Mouse (Mus musculus): ENCODE data around the gene Olfr69. TPM values are rescaled to one million over a fixed set of nuclear protein-coding genes. Genes with fewer than 3 reads are reported as not detected.
"Not testable (repeated sequence)": the region's sequence is repeated elsewhere in the genome, so short reads cannot be mapped to it uniquely, and the experiment has no call there.

Olfr69 gene
- not detected for total RNA-seq (2021)

DNA sequence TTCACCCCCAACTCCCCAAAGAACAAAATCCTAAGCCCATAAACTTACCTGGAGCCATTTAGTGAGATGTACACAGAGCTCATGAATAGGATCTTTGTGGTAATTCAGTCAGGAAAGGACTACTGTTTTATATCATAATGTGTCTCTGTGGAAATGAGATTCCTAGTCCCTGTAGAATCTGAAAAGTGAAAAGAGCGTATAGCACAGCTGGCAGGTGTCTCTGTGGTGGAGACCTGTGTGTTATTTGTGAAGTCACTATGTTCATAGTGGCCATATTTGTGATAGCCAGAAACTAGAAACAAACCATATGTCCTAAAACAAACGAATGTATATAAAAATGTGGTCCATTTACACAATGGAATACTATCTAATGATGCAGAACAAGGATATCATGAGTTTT, at the start of gene Olfr69:
Gene Olfr69, minus strand, starts transcription at position 101 of the 400 bp plus-strand sequence.
- DNase-seq = no peak
- intact Hi-C loops (cut with DNase I) = no loop called here

DNA sequence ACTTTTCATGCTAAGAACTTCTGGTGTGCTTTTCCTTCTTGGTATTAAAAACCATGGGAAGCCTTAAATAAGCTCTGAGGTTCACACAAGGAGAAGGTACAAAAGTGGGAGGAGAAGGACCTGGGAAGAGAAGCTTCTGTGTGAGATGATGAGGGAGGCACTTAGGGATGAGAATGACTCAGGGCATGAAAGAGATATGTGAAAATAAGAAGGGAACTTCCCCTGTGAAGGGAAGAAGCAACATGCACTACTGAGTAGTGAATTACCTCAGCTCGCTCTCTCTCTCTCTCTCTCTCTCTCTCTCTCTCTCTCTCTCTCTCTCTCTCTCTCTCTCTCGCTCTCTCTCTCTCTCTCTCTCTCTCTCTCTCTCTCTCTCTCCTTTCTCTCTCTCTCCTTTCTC, 43.7 kb upstream of the Olfr69 start:
- DNase-seq; intact Hi-C loops (cut with DNase I): not testable (repeated sequence)

- DNase-seq = no peak
- intact Hi-C loops (cut with DNase I) = no loop called here
These were observed 42.4 kb upstream of the Olfr69 start, which contains the start of gene Hbb-bt for GRCm38 (mm10) chr7:103813766-103814165. Hbb-bt (minus strand) TSS chr7:103813996.

DNA sequence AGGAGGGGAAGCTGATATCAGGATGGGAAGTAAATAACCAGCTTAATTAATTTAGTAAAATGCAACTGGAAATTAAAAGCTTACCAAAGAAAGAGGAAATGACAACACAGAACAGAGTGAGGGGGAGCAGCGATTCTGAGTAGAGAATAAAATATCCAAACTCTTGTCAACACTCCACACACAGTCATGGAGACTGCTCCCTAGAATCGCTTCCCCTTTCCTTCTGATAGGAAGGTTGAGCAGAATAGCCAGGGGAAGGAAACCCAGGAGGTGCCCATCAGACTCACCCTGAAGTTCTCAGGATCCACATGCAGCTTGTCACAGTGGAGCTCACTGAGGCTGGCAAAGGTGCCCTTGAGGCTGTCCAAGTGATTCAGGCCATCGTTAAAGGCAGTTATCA, 41.8 kb upstream of the Olfr69 start:
- intact Hi-C loops (cut with DNase I); DNase-seq: not testable (repeated sequence)

DNA sequence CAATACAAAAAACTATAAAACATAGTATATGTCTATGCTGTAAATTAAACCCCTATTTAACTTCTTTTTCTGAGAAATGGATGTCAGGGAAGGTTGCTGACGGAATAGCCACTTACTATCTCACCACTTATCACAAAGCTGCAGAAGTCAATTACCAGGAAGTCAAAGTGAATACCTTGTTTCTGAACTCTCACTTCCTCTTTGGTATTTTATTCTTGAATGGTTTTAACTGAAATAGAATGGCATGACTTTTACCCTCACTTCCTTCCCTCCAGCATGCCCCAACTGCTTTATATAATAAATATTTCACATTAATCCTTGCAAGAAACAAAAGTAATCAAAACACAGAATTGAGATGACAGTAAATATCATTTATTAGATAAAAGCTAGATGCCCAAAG, 40.8 kb upstream of the Olfr69 start:
- intact Hi-C loops (cut with DNase I) = no loop called here
- DNase-seq = no peak

DNA sequence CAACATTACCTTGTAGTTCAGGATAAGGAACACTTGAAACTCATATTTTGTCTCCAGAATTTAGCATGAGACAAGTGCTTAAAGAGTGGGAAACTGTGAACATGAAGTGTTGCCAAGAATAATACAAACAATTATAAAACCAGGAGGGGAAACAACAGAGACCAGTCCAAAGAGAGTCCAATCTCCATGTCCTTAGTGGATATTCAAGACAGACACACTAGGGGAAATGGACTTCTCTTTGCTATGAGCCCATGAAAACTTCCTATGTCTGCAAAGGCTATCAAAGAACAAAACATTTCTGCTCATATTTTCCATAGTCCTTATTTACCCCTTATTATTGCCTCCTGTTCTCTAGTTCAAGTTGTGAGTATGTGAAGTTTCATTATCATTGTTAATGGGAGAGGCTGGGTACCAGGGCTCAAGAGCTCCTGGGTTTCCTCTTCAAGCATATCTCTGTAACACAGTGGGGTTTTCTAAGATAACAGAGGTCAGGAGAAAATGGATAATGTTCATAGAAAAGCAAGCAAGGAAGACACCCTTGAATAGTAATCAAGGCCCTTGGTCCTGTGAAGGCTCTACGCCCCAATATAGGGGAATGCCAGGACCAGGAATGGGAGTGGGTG, 39.9 kb upstream of the Olfr69 start:
- intact Hi-C loops (cut with DNase I) = no loop called here
- DNase-seq = no peak

- intact Hi-C loops (cut with DNase I) = no loop called here
These were observed 39.4 kb upstream of the Olfr69 start for GRCm38 (mm10) chr7:103810746-103811145.

GRCm38 (mm10) chr7:103810296-103810695, 38.9 kb upstream of the Olfr69 start:
- no peak for DNase-seq
- intact Hi-C loops (cut with DNase I) = no loop called here

More at GRCm38 (mm10) chr7:103810746-103811145, 39.4 kb upstream of the Olfr69 start:
- DNase-seq = no peak

GRCm38 (mm10) chr7:103809801-103810155, 38.4 kb upstream of the Olfr69 start:
- no peak for DNase-seq
- intact Hi-C loops (cut with DNase I) = no loop called here

- intact Hi-C loops (cut with DNase I) = no loop called here
- DNase-seq = no peak
These were observed 37.8 kb upstream of the Olfr69 start for GRCm38 (mm10) chr7:103808971-103809800.

- DNase-seq; intact Hi-C loops (cut with DNase I): not testable (repeated sequence)
These were observed 36.7 kb upstream of the Olfr69 start for GRCm38 (mm10) chr7:103808120-103808519.

- intact Hi-C loops (cut with DNase I) = no loop called here
- DNase-seq = no peak
These were observed 35.5 kb upstream of the Olfr69 start for GRCm38 (mm10) chr7:103806856-103807255.

DNA sequence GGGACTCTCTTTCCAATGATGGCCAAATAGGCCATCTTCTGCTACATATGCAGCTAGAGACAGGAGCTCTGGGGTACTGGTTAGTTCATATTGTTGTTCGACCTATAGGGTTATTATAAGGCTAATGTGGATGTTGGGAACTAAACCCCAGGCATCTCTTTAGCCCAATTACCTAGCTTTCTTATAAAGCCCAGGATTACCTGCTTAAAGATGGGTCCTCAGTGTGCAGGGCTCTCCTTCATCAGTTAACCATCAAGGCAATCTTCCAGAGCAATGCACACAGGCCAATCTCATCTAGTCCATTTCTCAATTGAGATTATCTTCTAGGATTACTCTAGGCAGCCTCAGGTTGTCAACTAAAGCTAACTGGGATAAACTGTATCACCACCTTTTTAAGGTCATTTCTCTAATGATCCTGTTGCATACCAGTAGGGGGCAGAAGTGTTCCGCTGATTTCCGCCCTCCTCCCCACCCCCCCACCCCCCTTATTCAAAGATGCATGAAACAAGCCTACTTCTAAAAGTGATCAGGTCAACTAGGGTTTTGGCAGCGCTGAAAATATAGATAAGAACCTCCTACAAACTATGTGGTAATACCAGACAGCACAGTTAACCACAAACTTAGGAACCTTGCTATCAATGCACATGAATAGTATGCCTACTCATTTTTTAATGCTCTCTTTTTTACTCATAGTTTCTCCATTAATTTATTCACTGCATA, 21.4 kb upstream of the Olfr69 start:
- no peak for DNase-seq
- intact Hi-C loops (cut with DNase I) = no loop called here

DNA sequence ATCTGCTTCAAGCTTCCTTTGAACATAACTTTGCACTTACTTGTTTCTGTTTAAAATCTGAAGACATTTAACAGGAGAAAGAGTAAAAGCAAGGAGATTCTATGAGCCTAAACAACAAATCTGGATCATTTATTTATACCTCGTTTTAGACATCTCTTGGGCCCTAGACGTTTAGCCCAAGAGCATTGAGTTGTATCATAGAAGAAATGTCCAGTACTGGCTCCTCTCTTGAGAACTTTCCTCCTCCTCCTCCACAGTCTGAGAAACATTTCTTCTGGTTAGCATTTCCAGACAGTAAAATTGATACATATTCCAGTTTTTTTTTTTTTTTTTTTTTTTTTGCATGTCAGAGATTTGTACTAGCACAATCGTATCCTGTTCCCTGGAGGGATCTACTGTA, 20.3 kb upstream of the Olfr69 start, which contains the start of gene Olfr67:
Gene Olfr67, minus strand, starts transcription at position 101 of the 400 bp plus-strand sequence.
- intact Hi-C loops (cut with DNase I) = no loop called here
- no peak for DNase-seq

- intact Hi-C loops (cut with DNase I) = no loop called here
- no peak for DNase-seq
These were observed 8.2 kb upstream of the Olfr69 start, which contains the start of gene Olfr68 for GRCm38 (mm10) chr7:103779598-103779997. Olfr68 (minus strand) TSS chr7:103779698.

GRCm38 (mm10) chr7:103777652-103778051, 6.3 kb upstream of the Olfr69 start:
- DNase-seq; intact Hi-C loops (cut with DNase I): not testable (repeated sequence)

DNA sequence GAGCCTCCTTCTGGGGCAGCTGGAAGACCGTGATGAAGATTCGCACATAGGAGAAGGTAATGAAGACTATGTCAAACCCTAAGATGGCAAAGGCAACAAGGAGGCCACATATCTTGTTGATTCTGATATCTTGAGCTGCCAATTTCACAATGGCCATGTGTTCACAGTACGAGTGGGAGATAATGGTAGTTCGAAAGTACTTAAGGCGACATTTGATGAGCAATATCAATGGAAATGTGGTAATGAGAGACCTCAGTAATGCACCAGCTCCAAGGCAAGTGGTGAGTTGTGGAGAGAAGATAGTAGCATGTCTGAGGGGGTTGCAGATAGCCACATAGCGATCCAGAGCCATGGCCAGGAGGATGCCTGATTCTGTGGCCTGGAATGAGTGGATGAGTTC, 3.7 kb downstream of the Olfr69 start:
- DNase-seq; intact Hi-C loops (cut with DNase I): not testable (repeated sequence)

DNA sequence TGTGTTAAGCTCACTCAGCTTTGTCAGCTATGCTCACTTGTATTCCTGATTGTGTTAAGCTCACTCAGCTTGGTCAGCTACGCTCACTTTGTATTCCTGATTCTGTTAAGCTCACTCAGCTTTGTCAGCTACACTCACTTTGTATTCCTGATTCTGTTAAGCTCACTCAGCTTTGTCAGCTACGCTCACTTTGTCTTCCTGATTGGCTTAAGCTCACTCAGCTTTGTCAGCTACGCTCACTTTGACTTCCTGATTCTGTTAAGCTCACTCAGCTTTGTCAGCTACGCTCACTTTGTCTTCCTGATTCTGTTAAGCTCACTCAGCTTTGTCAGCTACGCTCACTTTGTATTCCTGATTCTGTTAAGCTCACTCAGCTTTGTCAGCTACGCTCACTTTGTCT, 9.2 kb downstream of the Olfr69 start:
- DNase-seq; intact Hi-C loops (cut with DNase I): not testable (repeated sequence)

- intact Hi-C loops (cut with DNase I) = no loop called here
- DNase-seq = no peak
These were observed 14.2 kb downstream of the Olfr69 start, which contains the start of gene Olfr630 for GRCm38 (mm10) chr7:103757233-103757632. Olfr630 (minus strand) TSS chr7:103757333.

- intact Hi-C loops (cut with DNase I) = no loop called here
- DNase-seq = no peak
These were observed 26.6 kb downstream of the Olfr69 start, which contains the start of gene Olfr629 for GRCm38 (mm10) chr7:103744843-103745242. Olfr629 (minus strand) TSS chr7:103744943.

- intact Hi-C loops (cut with DNase I) = no loop called here
- no peak for DNase-seq
These were observed 41.3 kb downstream of the Olfr69 start, which contains the start of gene Olfr628 for GRCm38 (mm10) chr7:103730074-103730473. Olfr628 (plus strand) TSS chr7:103730374.

Measured in left cerebral cortex, postnatal 4 days (tissue).